Mouse (Mus musculus): ENCODE measurements at regions not wholly inside any gene's neighbourhood (a gene's known extent, or its start where the extent isn't known, plus 50 kb on each side); places are given as distances from the start of the nearest gene placed in this dataset.
"Not testable (repeated sequence)": the region's sequence is repeated elsewhere in the genome, so short reads cannot be mapped to it uniquely, and the experiment has no call there.

DNA sequence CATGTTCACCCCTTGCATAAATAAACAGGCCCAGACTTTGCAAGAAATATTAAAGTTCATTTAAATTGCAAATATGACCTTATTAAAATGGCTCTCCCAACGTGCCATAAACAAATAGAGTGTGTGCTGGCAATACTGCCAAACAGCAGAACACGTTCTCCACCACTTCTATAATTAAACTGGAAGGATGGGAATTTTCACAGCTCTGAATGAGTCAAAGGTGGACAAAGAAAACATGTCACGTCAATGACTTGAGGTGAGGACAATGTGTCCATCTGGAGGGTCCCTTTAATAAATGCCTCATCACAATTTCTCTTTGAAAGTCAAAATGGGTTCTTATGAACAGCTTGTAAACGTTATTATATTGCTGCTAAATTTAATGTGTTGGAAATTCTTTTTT, 114.8 kb downstream of the Galc start:
- ATAC-seq (replicated peaks; ENCODE audit: poor library complexity): no peak

DNA sequence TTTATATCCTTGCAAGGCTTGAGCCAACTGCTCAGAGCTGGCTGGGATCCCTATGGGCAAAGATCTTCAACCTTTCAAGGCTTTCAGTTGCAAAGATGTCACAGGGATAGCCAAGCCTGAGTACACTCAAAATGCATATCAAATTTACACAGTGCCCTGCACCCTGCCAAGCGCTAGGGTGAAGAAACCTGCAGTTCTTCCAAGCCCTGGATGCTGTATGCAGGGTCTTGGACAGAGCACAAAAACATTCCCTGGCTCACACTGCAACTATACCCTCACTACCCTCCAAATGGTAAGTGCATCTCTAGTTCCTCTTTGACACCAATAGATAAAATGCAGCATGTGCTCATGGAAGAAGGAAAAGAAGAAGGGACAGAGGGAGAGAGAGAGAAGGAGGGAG, 116.1 kb downstream of the Galc start:
- ATAC-seq (replicated peaks; ENCODE audit: poor library complexity): no peak

DNA sequence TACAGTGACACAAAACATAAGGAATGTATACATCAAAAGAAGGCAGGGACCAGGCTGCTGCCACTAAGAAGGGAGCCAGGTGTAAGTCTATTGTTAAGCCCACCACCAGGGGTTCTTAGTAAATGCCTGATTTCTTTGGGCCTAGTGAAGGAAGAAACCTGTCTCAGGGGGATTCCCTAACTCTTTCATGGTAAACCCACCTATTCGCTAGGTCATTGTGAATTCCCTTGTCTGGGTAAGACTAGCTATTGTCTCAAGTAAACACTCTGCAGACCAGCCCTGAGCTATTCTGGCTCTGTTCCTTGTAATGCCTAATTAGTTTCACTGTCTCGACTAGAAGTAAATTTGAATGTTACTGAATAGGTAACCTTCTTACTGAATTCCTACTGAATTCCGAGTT, 119.4 kb downstream of the Galc start:
- ATAC-seq (replicated peaks; ENCODE audit: poor library complexity): not testable (repeated sequence)

DNA sequence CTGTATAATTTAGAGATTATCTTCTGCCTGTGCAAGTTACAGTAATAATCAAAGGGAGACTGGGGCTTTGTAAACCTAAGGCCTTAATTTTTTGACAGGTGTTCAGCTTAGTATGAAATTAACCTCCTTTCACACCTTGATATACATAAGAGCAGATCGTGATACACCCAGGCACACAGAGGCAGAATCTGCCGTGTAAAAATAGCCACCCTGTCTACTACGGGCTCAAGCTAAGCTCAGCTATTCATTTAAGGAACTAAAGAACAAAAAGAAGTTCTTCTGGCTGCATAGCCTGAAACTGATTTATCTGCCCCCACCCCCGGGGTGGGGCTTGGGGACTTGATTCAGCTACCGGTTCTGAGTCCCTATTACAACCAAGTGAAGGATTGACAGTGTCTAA, 128.0 kb downstream of the Galc start:
- ATAC-seq (replicated peaks; ENCODE audit: poor library complexity): no peak

DNA sequence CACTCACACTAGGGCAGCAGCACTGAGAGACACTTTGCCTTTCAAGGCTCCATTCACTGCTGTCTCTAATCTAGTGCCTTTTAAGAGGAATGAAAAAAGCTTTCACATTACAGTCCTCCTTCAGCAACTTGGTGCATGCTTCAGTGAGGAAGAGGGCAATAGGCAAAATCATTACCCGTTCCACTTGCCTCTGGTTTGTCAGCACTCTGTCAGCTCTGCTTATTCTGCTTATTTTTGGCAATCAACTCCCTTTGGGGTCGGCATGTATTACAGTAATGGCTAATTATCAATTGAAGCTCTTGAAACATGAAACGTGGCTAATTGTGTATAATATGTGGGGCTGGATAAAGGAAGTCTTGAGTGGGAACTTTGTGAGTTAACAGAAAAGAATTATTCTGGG, 135.7 kb downstream of the Galc start:
- no peak for ATAC-seq (replicated peaks; ENCODE audit: poor library complexity)

DNA sequence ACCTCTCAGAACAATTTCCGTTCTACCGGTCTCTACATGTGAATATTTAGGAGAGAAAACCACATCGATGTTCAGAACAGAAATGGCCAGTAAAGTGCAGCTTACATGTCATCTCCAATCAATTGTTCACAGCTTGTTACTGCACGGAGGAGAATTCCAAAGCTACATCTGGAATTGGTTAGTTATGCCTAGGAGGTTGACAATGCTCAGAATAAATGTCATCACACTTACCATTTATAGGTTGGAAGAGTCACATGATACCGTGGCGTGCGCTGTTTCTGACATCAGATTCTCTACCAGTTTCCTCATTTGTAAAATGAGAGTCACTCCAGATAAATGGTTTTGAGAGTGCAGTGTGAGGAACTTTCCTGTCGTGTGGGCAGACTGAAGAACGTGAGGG, 151.2 kb downstream of the Galc start:
- no peak for ATAC-seq (replicated peaks; ENCODE audit: poor library complexity)

DNA sequence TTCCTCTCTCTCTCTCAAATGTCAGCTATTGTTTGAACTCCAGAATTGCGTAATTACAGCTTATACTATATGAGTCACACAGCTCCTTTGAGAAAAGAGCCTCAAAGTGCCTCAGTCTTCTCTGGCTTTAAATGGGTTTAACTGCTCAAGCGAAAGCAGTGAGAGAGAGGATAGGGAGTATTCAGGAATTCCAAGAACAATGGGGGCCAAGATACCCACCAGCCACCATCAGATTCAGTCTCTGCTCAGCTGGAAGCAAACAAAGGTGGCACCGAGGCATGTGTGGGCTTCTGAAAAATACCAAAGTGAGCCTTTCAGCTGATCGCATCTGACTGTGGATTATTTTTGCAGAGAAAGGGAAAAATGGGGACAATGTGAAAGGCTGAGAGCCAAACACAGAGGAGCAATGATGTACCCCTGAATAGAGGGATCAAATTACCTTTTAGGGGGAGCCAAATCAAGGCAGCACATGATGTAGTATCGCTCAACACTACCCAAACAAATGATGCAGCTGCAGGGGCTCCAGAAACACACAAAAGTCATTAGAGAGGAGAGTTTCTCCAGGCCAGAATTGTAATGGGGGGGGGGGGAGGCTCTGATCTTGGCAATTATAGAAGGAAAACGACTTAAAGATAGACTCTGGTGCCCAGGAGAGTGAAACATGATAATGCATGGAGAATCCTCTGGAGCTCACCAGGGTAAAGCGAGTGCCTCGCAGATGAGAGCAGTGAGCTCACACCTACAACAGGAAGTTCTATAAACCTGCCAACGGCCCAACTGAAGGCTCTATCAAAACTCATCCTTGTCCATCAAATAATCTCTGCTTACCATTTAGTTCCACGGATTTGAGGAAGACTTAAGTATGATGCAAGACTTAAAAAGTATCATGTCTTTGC, 152.2 kb downstream of the Galc start:
- no peak for ATAC-seq (replicated peaks; ENCODE audit: poor library complexity)

DNA sequence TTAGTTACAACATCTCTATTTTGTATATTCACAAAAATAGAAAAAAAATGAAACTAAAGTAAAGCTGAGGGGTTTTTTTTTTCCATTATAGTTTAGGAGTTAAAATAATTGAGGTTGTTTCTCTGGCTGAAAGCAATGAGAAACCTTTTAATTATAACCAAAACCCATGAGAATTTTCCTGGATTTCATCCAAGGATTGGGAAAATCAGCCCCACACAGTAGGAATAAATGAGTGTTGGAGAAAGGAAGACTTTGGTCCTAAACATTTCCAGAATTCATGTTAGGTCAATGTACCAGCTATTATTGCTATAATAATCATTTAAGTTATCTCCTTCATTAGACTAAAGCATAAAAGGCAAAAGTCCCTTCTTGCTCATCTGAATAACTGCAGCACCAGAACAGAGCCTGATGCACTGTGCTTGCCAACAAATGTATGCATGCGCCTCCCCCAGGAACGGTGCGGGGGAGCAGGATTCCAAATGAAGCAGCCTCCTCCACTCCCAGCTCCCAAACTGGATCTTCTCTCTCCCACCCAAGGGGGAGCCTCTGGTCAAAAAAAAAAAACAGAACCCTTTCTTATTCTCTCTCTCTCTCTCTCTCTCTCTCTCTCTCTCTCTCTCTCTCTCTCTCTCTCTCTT, 153.0 kb downstream of the Galc start:
- no peak for ATAC-seq (replicated peaks; ENCODE audit: poor library complexity)

DNA sequence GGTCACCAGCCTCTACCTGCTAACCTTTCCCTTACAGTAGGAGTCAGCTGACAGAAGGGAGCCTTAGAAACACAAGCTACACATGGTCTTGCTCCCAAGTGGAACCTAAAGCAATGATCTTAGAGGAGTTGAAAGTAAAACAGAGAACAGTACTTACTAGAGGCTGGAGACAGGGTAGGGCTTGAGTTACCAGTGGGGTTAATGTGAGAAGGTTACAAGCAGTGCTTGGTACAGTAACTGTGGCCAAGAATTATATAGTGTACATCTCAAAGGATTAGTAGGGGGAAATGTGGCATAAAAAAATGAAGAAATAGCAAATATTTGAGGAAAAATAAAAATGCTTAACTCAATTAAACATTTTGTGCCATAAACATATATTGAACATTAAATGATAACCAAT, 153.5 kb downstream of the Galc start:
- ATAC-seq (replicated peaks; ENCODE audit: poor library complexity): no peak

DNA sequence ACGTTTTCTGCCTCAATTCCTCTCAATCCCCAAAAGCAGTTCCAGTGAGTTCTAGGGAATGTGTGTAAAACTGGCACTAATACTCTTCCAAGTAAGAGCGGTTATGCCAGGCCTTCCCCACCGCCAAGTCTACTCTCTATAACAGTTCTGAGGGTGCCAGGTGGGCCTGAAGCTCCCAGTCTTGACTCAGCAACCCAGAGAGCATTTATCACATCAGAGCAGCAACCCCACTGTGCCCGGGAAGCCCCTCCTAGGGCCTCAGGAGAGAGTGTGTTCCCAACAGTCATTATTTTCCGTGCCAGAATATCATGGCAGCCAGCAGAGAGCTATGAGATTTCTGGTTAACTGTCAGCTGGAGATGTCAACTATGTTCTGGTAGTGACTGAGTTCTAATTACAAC, 169.1 kb downstream of the Galc start:
- ATAC-seq (replicated peaks; ENCODE audit: poor library complexity): no peak

DNA sequence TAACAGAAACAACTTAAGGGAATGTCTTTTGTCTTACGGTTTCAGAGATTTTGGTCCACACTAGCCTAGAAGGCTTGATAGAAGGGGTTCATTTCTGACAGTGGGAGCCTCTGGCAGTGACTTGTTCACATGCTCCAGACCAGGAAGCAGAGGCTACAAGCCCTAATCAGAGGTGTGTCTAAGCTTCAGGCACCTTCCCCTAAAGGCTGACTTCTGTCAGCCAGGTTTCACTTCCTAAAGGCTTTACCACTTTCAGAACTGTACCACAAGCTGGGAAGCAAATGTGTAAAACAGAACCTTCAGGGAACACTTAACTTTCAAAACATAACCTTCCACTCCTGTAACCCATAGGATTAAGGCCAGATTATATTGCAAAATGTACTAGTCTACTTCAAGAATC, 180.9 kb downstream of the Galc start:
- 0 out of 2 replicates have a peak, but pooled peaks have one; percentile 14 for ATAC-seq (replicated peaks; ENCODE audit: poor library complexity)

DNA sequence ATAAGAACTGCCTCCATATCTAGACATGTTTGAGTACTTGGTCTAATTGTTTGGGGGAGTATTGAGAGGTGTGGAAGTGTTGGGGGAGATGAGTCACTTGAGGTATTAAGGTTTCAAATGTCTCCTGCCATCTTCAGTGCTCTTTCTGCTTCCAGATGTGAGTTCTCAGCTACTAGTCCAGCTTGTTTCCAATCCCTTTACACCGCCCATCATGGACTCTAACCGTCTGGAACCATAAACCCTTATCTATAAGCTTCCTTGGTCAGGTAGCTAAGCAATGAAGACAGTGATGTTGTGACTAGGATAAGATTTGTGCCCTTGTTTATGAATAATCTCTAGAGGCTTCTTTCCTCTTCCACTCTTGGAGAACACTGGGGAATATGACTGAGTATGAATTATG, 183.7 kb downstream of the Galc start:
- ATAC-seq (replicated peaks; ENCODE audit: poor library complexity): no peak

DNA sequence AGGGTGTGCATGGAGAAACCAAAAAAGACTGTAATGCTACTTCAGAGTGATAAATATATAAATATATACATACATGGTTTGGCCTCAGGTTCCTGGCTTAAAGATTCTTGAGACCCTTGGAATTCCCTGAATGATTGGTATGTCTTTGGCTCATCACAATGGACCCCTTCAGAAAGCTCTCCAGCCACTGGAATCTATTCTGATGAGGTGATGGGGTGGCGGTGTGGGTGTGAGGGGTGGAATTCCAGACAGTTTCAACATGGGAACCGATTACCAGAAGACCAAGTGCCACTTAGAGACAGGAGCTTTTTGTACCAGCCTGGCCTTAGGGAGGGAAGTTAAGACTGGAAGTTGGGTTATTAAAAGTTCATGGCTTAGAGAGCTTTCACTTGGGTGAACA, 190.1 kb downstream of the Galc start:
- no peak for ATAC-seq (replicated peaks; ENCODE audit: poor library complexity)

DNA sequence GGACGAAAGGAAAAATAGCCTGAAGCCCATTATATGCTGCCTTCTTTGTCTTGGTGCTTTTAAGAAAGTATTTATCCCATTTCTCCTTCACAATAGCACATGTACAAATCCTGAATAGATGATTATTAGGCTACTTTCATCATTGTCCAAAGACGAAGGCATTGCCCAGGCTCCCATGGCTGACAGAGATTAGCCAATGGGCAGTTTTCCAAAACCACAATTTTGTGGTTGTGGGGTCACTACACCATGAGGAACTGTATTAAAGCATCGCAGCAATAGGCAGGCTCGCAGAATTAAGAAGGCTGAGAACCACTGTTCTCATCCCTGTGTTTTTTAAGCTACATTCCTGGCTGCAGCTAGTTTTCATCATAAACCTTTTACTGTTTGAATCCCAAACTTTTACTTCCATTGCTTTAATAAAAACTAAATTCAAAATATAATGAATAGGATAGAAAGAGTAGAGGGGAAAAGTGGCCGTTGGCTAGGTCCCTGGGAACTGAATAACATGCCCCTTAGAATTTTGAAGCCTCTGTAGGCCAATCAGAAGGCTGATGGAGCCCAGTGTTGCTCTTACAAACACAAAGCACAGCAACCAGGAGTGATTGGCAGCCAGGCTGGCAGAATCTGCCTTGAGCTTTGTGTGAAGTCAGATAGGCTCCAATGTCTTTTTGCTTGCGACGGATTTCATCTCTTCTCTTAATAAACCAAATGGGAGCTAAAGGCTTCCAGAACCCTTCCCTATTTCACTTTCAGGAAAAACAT, 199.7 kb downstream of the Galc start:
- no peak for ATAC-seq (replicated peaks; ENCODE audit: poor library complexity)

DNA sequence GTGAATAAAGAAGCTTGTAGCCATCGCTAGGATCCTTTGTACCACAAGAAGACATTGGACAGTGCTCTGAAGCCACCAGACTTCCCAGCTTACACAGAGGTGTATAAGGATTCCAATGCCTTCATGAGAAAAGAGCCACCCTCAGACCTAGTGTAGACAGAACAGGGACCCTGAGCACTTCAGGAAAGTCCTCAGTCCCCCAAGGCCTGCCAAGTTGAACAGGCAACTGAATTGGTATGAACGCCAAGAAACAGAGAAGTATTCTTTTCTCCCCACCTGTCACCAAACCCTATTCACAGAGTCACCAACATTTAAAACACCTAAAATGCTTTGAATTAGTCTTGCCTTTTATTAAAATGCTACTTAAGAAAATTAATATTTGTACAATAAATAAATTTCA, 200.3 kb downstream of the Galc start:
- ATAC-seq (replicated peaks; ENCODE audit: poor library complexity): no peak

DNA sequence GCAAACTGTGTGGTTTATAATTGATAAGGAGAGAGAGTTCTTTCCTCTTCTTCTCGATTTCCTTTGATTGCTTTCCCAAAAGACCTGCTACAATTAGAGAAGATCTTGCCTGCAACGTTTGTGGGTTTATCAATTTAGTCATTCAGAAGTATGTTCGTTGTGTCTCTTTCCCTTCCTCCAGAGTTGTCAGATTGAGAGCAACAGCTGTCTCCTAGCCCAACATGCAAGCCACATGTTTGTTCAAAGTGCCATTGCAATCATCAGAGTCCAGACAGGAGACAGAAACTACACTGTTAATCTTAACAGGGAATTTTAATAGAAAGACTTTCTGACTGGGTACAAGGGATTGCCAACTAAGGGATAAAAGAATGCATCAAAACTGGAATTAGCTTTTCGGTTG, 208.3 kb downstream of the Galc start:
- no peak for ATAC-seq (replicated peaks; ENCODE audit: poor library complexity)

DNA sequence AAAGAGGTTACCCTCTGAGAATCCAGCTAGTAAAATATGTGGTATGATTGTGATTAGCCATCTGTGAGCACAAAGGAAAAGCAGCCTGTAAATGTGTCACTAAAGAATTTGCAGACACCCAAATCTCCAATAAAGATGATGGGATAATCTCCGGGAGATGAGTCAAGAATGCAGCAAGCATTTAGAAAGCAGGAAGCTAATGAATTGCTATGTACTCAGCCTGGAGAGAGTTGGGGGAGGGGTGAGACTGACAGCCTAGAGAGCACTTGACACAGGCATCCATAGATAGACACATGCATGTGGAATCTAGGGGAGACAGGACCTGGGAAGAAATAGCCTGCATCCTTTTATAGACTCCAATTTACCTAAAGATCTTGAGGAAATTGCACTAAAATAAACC, 208.8 kb downstream of the Galc start:
- ATAC-seq (replicated peaks; ENCODE audit: poor library complexity): no peak

DNA sequence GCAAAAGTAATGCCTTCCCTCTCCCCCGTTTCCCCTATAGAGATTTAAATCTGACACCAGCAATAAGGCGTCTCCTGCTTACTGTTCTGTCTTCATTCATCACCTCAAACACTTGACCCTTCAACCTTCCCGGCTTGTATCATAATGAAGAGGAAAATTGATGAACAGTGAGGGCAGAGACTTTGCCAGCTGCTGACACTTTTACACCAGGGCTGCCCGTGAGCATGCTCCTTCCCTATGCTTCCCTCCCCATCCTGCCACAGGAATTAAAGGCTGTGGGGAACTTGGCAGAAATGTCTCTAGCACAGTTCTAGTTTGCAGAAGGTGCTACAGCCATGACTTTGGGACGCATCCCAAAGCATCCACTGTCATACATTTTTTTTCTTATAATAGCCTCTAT, 209.2 kb downstream of the Galc start:
- no peak for ATAC-seq (replicated peaks; ENCODE audit: poor library complexity)

DNA sequence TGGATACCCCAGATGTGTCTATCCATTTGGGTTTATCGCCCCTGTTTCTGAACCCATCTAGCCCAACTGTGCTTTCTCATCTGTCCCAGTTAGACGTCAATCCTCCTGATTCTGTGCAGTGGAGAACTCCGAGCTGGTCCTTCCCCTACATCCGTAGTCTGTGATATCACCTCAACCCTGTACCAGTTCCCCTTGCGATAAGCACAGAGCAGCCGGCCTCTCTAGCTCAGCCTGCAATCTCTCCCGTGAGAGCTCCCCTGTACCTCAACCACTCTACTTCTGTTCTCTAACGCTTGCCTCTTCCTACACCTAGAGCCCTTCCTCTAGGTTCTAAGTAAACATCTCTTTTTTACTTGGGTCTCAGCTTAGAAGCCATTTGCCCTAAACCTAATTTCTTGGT, 211.5 kb downstream of the Galc start:
- no peak for ATAC-seq (replicated peaks; ENCODE audit: poor library complexity)

DNA sequence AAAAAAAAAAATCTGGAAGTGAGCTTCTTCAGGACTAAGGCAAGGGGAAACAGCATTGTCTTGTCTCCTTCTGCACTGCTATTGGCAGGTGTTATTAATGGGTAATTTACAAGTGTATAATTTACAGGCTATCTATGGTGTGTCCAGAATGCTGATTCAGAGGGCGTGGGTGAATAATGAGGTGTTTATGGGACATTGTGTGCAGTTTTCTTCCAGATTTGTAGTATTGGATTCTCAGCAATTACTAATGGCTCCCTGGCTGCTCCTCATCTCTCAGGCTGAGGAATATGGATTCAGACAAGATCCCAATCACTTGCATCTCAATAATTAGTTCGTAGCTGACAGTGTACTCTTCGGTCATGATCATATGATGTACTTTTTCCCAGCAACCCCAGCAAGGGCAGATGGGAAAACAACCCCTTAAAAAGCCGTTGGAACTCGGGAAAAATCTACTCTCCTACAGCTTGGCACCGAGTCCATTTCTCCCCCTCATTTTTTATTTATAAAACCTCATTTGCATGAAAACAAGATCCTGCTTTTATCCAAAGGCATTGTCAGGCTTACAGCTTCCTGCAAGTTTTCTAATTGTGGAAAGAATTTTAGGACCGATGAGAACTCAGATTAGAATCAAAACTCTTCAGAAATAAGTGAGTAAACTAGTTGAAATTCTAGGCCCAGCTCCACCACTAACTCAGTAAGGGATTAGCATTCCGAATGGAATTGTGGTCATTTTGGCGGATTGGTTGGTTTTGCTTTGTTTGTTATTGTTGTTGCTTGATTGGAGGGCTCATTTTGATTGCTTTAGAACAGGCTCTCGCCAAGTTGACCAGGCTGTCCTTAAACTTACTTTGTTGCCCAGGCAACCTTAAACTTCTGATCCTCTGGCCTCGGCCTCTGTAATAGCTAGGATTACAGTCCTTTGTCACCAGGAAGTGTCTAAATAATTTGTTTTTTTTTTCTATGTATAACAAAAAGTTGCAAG, 212.5 kb downstream of the Galc start:
- ATAC-seq (replicated peaks; ENCODE audit: poor library complexity): no peak
